Mouse (Mus musculus): ENCODE data around the gene Card11. TPM values are rescaled to one million over a fixed set of nuclear protein-coding genes. Genes with fewer than 3 reads are reported as not detected.

Card11 gene
- polyA plus RNA-seq, 1 experiment from 2014 or later, result 0.43 TPM

DNA sequence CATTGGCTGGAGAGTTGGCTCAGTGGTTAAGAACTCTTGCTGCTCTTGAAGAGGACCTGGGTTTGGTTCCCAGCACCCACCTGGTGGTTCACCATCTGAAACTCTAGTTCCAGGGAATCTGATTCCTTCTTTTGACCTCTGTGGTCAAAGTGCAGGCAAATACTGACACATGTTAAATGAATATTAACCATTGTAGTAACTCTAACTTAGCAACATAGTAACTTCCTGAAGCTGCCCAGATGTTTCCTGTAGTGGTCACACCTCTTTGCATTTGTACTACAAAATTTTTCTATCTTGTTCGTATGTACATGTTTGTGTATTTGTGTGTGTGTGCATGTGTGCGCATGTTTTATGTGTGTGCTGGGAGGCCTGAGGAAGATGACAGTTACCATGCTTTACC is 20.3 kb downstream of the Card11 start:
- Histone ChIP-seq H3K4me1 (replicated peaks; ENCODE audit: control insufficient read depth, insufficient read depth, low read length) (no peaks in the 10 kb centered on the region), H3K36me3 (ENCODE audit: control insufficient read depth, insufficient read depth) (no peaks in the 10 kb centered on the region), H3K9me3 (ENCODE audit: control insufficient read depth) (no peaks in the 10 kb centered on the region), H3K4me2 (replicated peaks; ENCODE audit: low read depth) (no peak overlapping the region), H3K4me3 (ENCODE audit: low read depth, low read length) (no peak overlapping the region), H3K27ac (ENCODE audit: low read depth, low read length) (no peak overlapping the region), H3K9ac (ENCODE audit: low read depth, low read length) (no peak overlapping the region), H3K27me3 (replicated peaks; ENCODE audit: control insufficient read depth, insufficient read depth, low read length) (no peaks in the 10 kb centered on the region)
- WGBS, result 89% methylated on average over 2 of the region's 2 CpGs
- TF ChIP-seq CTCF (IDR thresholded peaks at IDR 0.05; ENCODE audit: low read depth), result no peak
- ATAC-seq, result no peak

- 39% methylated on average over 9 of the region's 9 CpGs for WGBS
- Histone ChIP-seq H3K4me1 (replicated peaks; ENCODE audit: control insufficient read depth, insufficient read depth, low read length) (no peaks in the 10 kb centered on the region), H3K27me3 (replicated peaks; ENCODE audit: control insufficient read depth, insufficient read depth, low read length) (no peaks in the 10 kb centered on the region), H3K9ac (ENCODE audit: low read depth, low read length) (no peak overlapping the region), H3K36me3 (ENCODE audit: control insufficient read depth, insufficient read depth) (no peaks in the 10 kb centered on the region), H3K4me2 (replicated peaks; ENCODE audit: low read depth) (no peak overlapping the region), H3K27ac (ENCODE audit: low read depth, low read length) (no peak overlapping the region), H3K4me3 (ENCODE audit: low read depth, low read length) (no peak overlapping the region), H3K9me3 (ENCODE audit: control insufficient read depth) (no peaks in the 10 kb centered on the region)
- TF ChIP-seq CTCF (IDR thresholded peaks at IDR 0.05; ENCODE audit: low read depth), result peak; percentile 72
- ATAC-seq, result 0 out of 2 replicates have a peak, but pooled peaks have one; percentile 61
Observed at GRCm38 (mm10) chr5:140962945-140963344, 37.4 kb downstream of the Card11 start.

GRCm38 (mm10) chr5:140960732-140961131 is 39.6 kb downstream of the Card11 start:
- Histone ChIP-seq H3K9me3 (ENCODE audit: control insufficient read depth) (no peaks in the 10 kb centered on the region), H3K4me2 (replicated peaks; ENCODE audit: low read depth) (no peak overlapping the region), H3K36me3 (ENCODE audit: control insufficient read depth, insufficient read depth) (no peaks in the 10 kb centered on the region), H3K27me3 (replicated peaks; ENCODE audit: control insufficient read depth, insufficient read depth, low read length) (no peaks in the 10 kb centered on the region), H3K9ac (ENCODE audit: low read depth, low read length) (no peak overlapping the region), H3K4me3 (ENCODE audit: low read depth, low read length) (no peak overlapping the region), H3K27ac (ENCODE audit: low read depth, low read length) (no peak overlapping the region), H3K4me1 (replicated peaks; ENCODE audit: control insufficient read depth, insufficient read depth, low read length) (no peaks in the 10 kb centered on the region)
- 91% methylated on average over 6 of the region's 6 CpGs for WGBS
- no peak for TF ChIP-seq CTCF (IDR thresholded peaks at IDR 0.05; ENCODE audit: low read depth)
- ATAC-seq, result no peak

DNA sequence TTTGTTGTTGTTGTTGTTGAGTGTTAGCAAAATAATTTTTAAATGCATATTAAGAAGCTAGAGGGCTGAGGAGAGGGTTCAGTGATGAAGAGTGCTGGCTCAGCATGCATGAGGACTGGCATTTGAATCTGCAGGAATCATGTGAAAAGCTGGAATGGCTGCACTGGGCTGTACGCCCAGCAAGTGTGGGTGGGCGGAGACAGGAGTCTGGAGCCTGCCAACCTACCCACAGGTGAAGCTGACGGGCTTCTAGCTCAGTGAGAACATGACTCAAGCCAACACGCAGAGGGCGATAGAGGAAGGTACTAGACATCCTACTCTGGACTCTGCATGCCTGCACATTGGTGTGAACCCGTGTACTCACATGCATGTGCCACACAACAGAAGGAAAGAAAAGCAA is 41.2 kb downstream of the Card11 start:
- Histone ChIP-seq H3K4me3 (ENCODE audit: low read depth, low read length) (no peak overlapping the region), H3K27me3 (replicated peaks; ENCODE audit: control insufficient read depth, insufficient read depth, low read length) (no peaks in the 10 kb centered on the region), H3K36me3 (ENCODE audit: control insufficient read depth, insufficient read depth) (no peaks in the 10 kb centered on the region), H3K4me2 (replicated peaks; ENCODE audit: low read depth) (no peak overlapping the region), H3K27ac (ENCODE audit: low read depth, low read length) (no peak overlapping the region), H3K4me1 (replicated peaks; ENCODE audit: control insufficient read depth, insufficient read depth, low read length) (no peaks in the 10 kb centered on the region), H3K9me3 (ENCODE audit: control insufficient read depth) (no peaks in the 10 kb centered on the region), H3K9ac (ENCODE audit: low read depth, low read length) (no peak overlapping the region)
- WGBS, result 65% methylated on average over 6 of the region's 6 CpGs
- no peak for TF ChIP-seq CTCF (IDR thresholded peaks at IDR 0.05; ENCODE audit: low read depth)
- ATAC-seq, result no peak

GRCm38 (mm10) chr5:140957106-140957505 is 43.3 kb downstream of the Card11 start:
- TF ChIP-seq CTCF (IDR thresholded peaks at IDR 0.05; ENCODE audit: low read depth), result peak; percentile 51
- Histone ChIP-seq H3K27ac (ENCODE audit: low read depth, low read length) (no peak overlapping the region), H3K27me3 (replicated peaks; ENCODE audit: control insufficient read depth, insufficient read depth, low read length) (no peaks in the 10 kb centered on the region), H3K9me3 (ENCODE audit: control insufficient read depth) (no peaks in the 10 kb centered on the region), H3K4me2 (replicated peaks; ENCODE audit: low read depth) (no peak overlapping the region), H3K4me3 (ENCODE audit: low read depth, low read length) (no peak overlapping the region), H3K4me1 (replicated peaks; ENCODE audit: control insufficient read depth, insufficient read depth, low read length) (no peaks in the 10 kb centered on the region), H3K36me3 (ENCODE audit: control insufficient read depth, insufficient read depth) (no peaks in the 10 kb centered on the region), H3K9ac (ENCODE audit: low read depth, low read length) (no peak overlapping the region)
- 84% methylated on average over 4 of the region's 4 CpGs for WGBS
- no peak for ATAC-seq

- Histone ChIP-seq H3K4me3 (ENCODE audit: low read depth, low read length) (no peak overlapping the region), H3K36me3 (ENCODE audit: control insufficient read depth, insufficient read depth) (no peaks in the 10 kb centered on the region), H3K27ac (ENCODE audit: low read depth, low read length) (no peak overlapping the region), H3K9ac (ENCODE audit: low read depth, low read length) (no peak overlapping the region), H3K27me3 (replicated peaks; ENCODE audit: control insufficient read depth, insufficient read depth, low read length) (no peaks in the 10 kb centered on the region), H3K4me1 (replicated peaks; ENCODE audit: control insufficient read depth, insufficient read depth, low read length) (no peaks in the 10 kb centered on the region), H3K9me3 (ENCODE audit: control insufficient read depth) (no peaks in the 10 kb centered on the region), H3K4me2 (replicated peaks; ENCODE audit: low read depth) (no peak overlapping the region)
- 74% methylated on average over 1 of the region's 1 CpGs for WGBS
- no peak for ATAC-seq
- peak; percentile 31 for TF ChIP-seq CTCF (IDR thresholded peaks at IDR 0.05; ENCODE audit: low read depth)
Observed at GRCm38 (mm10) chr5:140955666-140956065, 44.7 kb downstream of the Card11 start.

DNA sequence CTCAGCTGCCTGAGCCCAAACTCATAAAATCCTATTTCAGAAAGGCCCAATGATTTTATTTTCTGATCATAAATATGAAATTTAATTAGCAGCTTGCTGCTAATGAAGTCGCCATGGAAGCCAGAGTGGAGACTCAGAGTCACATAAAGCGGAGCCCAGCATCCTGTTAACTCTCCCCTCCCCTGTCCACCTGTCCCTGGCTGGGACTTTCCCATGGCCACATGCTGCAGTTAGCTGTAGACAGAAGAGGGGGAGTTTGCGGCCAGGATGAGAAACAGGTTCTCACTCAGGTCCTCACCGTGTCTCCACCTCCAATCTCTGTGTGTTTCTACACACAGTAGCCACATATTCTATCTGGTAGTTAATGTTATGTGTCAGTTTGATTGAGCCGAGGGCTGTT is 48.6 kb downstream of the Card11 start:
- no peaks in the 10 kb centered on the region for H3K27me3 ChIP-seq (replicated peaks; ENCODE audit: control insufficient read depth, insufficient read depth, low read length)
- no peak overlapping the region for H3K9ac ChIP-seq (ENCODE audit: low read depth, low read length)
- no peaks in the 10 kb centered on the region for H3K9me3 ChIP-seq (ENCODE audit: control insufficient read depth)
- no peak for ATAC-seq
- no peak overlapping the region for H3K27ac ChIP-seq (ENCODE audit: low read depth, low read length)
- no peak overlapping the region for H3K4me2 ChIP-seq (replicated peaks; ENCODE audit: low read depth)
- no peak for TF ChIP-seq CTCF (IDR thresholded peaks at IDR 0.05; ENCODE audit: low read depth)
- H3K4me3 ChIP-seq (ENCODE audit: low read depth, low read length), result no peak overlapping the region
- H3K4me1 ChIP-seq (replicated peaks; ENCODE audit: control insufficient read depth, insufficient read depth, low read length), result no peaks in the 10 kb centered on the region
- WGBS, result 87% methylated on average over 5 of the region's 5 CpGs
- no peaks in the 10 kb centered on the region for H3K36me3 ChIP-seq (ENCODE audit: control insufficient read depth, insufficient read depth)
